Comparison of ENCODE assay signal across 25 mouse cellular contexts in genomic region chr6:143368646-143369045, GRCm38 (mm10).
DNase-seq lines count a peak whose midpoint lies in the region; ATAC-seq and TF ChIP-seq lines count a peak whose summit lies in the region.
"Had no signal": no experiment of that assay in that cellular context is flagged by ENCODE, and none has a peak within 500 bp of the region (broad histone marks: within the 10 kb centered on the region; RNA-seq: fewer than 3 reads in every experiment).

No protein-coding gene starts in this region.

- no peak for ATAC-seq in lung, embryonic 15.5 days (ENCODE audit: borderline replicate concordance, extremely low read depth, low FRiP score, low TSS enrichment)
- ATAC-seq: forebrain, embryonic 13.5 days; forebrain, embryonic 16.5 days; Patski had no signal

- no peaks in the 10 kb centered on the region for H3K79me2 ChIP-seq in heart, adult 2 months (replicated peaks; ENCODE audit: control insufficient read depth, insufficient read depth, low read length)

- H3K9ac ChIP-seq in heart, adult 2 months (ENCODE audit: low read depth, low read length) = no peak overlapping the region
- no peak overlapping the region for H3K9ac ChIP-seq in lung, embryonic 15.5 days
- H3K9ac ChIP-seq: embryonic facial prominence, embryonic 13.5 days; forebrain, embryonic 13.5 days; hindbrain, embryonic 12.5 days; hindbrain, embryonic 15.5 days had no signal

- DNase-seq in heart, adult 11 months = peak; percentile 51
- no peak for DNase-seq in heart, adult 2 months
- DNase-seq in lung, postnatal 25 days (ENCODE audit: low spot score) = no peak
- peak; percentile 19 for DNase-seq in lung, postnatal 10 days
- no peak for DNase-seq in lung, adult 18-20 months
- no peak for DNase-seq in limb, embryonic 10.5 days (ENCODE audit: low spot score)
- DNase-seq: adrenal gland, postnatal 10 days; adrenal gland, postnatal 36 days; B cell, adult 2 months; cerebellum, adult 11 months; cerebellum, adult 2 months; cerebellum, adult 9-11 months; cerebellum, postnatal 25 days; gastrocnemius, postnatal 10 days; gastrocnemius, postnatal 36 days had no signal

- no peaks in the 10 kb centered on the region for H3K36me3 ChIP-seq in heart, adult 2 months (ENCODE audit: control insufficient read depth, insufficient read depth, low read length)
- no peaks in the 10 kb centered on the region for H3K36me3 ChIP-seq in lung, embryonic 15.5 days
- H3K36me3 ChIP-seq in limb, embryonic 10.5 days = no peaks in the 10 kb centered on the region
- H3K36me3 ChIP-seq: embryonic facial prominence, embryonic 13.5 days; forebrain, embryonic 10.5 days; G1E; hindbrain, embryonic 12.5 days; hindbrain, embryonic 15.5 days had no signal

- no peaks in the 10 kb centered on the region for H3K9me3 ChIP-seq in lung, embryonic 15.5 days
- H3K9me3 ChIP-seq in limb, embryonic 10.5 days (replicated peaks) = no peaks in the 10 kb centered on the region
- H3K9me3 ChIP-seq: embryonic facial prominence, embryonic 13.5 days; forebrain, embryonic 10.5 days; forebrain, embryonic 13.5 days; hindbrain, embryonic 12.5 days; hindbrain, embryonic 15.5 days had no signal

- H3K27ac ChIP-seq in heart, adult 2 months = no peak overlapping the region
- H3K27ac ChIP-seq in lung, embryonic 15.5 days = 0 out of 2 replicates have a peak overlapping the region, but pooled peaks have one; percentile 31
- no peak overlapping the region for H3K27ac ChIP-seq in limb, embryonic 10.5 days
- H3K27ac ChIP-seq: embryonic facial prominence, embryonic 13.5 days; forebrain, embryonic 10.5 days; forebrain, embryonic 13.5 days; hindbrain, embryonic 12.5 days; hindbrain, embryonic 15.5 days had no signal

- no peak for TF ChIP-seq POLR2A in heart, adult 2 months (IDR thresholded peaks at IDR 0.05; ENCODE audit: insufficient read depth, low read depth, low read length)

- no peaks in the 10 kb centered on the region for H3K27me3 ChIP-seq in heart, adult 2 months (ENCODE audit: control insufficient read depth, insufficient read depth, low read length)
- H3K27me3 ChIP-seq in lung, embryonic 15.5 days = no peaks in the 10 kb centered on the region
- H3K27me3 ChIP-seq in limb, embryonic 10.5 days (ENCODE audit: low read depth, poor library complexity, severe bottlenecking) = no peaks in the 10 kb centered on the region
- H3K27me3 ChIP-seq: CH12.LX; forebrain, embryonic 13.5 days; hindbrain, embryonic 12.5 days; hindbrain, embryonic 15.5 days; Patski had no signal

- H3K4me2 ChIP-seq in lung, embryonic 15.5 days = no peak overlapping the region
- H3K4me2 ChIP-seq: embryonic facial prominence, embryonic 13.5 days; forebrain, embryonic 13.5 days; hindbrain, embryonic 12.5 days; hindbrain, embryonic 15.5 days had no signal

- intact Hi-C loops in heart, adult 2 months (cut with DNase I) = no loop called here

- no peak for TF ChIP-seq EP300 in heart, adult 2 months (IDR thresholded peaks at IDR 0.05; ENCODE audit: insufficient read depth, low read depth, low read length)

- no peak for TF ChIP-seq CTCF in heart, adult 2 months (IDR thresholded peaks at IDR 0.05)

- H3K4me1 ChIP-seq in heart, adult 2 months (ENCODE audit: control insufficient read depth, insufficient read depth, low read length) = no peaks in the 10 kb centered on the region
- peaks cover 19% of the 10 kb centered on the region for H3K4me1 ChIP-seq in lung, embryonic 15.5 days
- H3K4me1 ChIP-seq in limb, embryonic 10.5 days = peaks cover 2% of the 10 kb centered on the region
- H3K4me1 ChIP-seq: embryonic facial prominence, embryonic 13.5 days had no signal

- H3K4me3 ChIP-seq in heart, adult 2 months = no peak overlapping the region
- H3K4me3 ChIP-seq in lung, embryonic 15.5 days = no peak overlapping the region
- no peak overlapping the region for H3K4me3 ChIP-seq in limb, embryonic 10.5 days
- H3K4me3 ChIP-seq: embryonic facial prominence, embryonic 13.5 days; forebrain, embryonic 10.5 days; forebrain, embryonic 13.5 days; hindbrain, embryonic 12.5 days; hindbrain, embryonic 15.5 days had no signal

- 64% methylated on average over 8 of the region's 8 CpGs for WGBS in heart, adult 2 months
- WGBS in lung, embryonic 15.5 days = 40% methylated on average over 8 of the region's 8 CpGs
- WGBS in limb, embryonic 10.5 days = 79% methylated on average over 8 of the region's 8 CpGs

Comparison
In these comparisons a context has a peak if more than half of its experiments do, and no peak if none do; other contexts are left out.
1. DNase-seq: peak in heart, adult 11 months (single experiment) and lung, postnatal 10 days (single experiment); none in heart, adult 2 months (0 of 2), lung, postnatal 25 days (single experiment), lung, adult 18-20 months (0 of 2) and limb, embryonic 10.5 days (single experiment).